Mouse (Mus musculus) splenic B cell, adult 2 months (primary cell): ENCODE data around the gene Rab6a.

Source experiments
- DNase-seq: peaks from one replicate; pipeline ENCODE4 v3.0.0-alpha.2; 2011; ENCODE audit warnings: low read depth, low spot score
- H3K27me3 ChIP-seq: 2 replicates; pipeline ENCODE4 v1.6.1; 2012; ENCODE audit warnings: mild to moderate bottlenecking, low read length, moderate library complexity, mixed read lengths; ENCODE audit not compliant: control insufficient read depth, poor library complexity, insufficient read depth, severe bottlenecking
- H3K36me3 ChIP-seq: 2 replicates; pipeline ENCODE4 v1.6.1; 2012; ENCODE audit warnings: mild to moderate bottlenecking, low read length, moderate library complexity, mixed read lengths; ENCODE audit not compliant: control insufficient read depth, poor library complexity, insufficient read depth, severe bottlenecking

Rab6a gene

DNA sequence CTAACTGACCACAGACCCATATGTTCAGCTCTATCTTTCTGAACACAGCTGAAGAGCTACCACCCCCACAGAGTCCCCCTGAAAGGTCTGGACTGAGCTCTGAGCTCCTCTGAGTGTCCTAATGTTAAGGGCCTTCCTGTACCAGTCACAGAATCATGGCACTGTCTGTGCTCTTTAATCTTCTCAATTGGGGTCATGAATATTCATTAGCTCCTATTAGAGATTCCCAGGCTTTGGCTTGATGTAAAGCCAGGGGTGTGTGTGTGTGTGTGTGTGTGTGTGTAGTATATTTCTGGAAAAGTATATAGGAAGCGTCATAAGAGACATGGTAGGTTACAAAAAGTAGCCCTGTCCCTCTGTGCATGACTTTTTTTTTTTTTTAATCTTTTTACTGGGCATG is 76.0 kb downstream of the Rab6a start:
- no peak for DNase-seq
- Histone ChIP-seq H3K36me3 (no peaks in the 10 kb centered on the region), H3K27me3 (no peaks in the 10 kb centered on the region)

DNA sequence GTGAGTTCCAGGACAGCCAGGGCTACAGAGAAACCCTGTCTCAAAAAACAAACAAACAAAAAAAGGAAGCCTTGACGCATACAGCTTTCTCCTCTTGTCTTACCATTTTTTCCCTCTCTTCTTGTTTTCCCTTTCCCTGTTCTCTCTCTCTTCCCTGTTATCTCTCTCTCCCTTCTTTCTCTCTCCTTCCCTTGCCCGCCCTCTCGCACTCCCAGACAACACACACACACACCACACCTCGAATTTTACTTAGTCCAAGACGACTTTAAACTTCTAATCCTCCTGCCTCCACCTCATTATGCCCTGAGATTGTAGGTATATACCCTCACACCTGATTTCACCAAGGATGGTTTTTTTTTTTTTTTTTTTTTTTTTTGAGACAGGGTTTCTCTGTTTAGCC is 76.9 kb downstream of the Rab6a start:
- Histone ChIP-seq H3K36me3 (no peaks in the 10 kb centered on the region), H3K27me3 (no peaks in the 10 kb centered on the region)
- DNase-seq = no peak

DNA sequence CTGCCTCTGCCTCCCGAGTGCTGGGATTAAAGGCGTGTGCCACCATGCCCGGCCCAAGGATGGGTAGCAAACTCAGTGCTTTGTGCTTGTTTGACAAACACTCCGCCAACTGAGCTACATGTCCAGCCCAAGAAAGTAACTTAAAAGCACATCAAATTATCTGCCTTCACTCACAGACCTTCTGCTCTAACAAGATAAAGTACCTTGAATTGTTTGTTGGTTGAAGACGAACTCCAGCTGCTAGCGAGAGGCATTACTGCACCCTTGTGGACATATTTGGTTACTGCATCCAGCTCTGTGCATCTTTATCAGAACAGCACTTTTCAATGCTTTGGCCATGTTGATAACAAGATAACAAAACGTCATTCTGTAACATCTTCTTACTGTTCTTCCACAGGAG is 77.3 kb downstream of the Rab6a start:
- Histone ChIP-seq H3K27me3 (no peaks in the 10 kb centered on the region), H3K36me3 (no peaks in the 10 kb centered on the region)
- peak; percentile 79 for DNase-seq

DNA sequence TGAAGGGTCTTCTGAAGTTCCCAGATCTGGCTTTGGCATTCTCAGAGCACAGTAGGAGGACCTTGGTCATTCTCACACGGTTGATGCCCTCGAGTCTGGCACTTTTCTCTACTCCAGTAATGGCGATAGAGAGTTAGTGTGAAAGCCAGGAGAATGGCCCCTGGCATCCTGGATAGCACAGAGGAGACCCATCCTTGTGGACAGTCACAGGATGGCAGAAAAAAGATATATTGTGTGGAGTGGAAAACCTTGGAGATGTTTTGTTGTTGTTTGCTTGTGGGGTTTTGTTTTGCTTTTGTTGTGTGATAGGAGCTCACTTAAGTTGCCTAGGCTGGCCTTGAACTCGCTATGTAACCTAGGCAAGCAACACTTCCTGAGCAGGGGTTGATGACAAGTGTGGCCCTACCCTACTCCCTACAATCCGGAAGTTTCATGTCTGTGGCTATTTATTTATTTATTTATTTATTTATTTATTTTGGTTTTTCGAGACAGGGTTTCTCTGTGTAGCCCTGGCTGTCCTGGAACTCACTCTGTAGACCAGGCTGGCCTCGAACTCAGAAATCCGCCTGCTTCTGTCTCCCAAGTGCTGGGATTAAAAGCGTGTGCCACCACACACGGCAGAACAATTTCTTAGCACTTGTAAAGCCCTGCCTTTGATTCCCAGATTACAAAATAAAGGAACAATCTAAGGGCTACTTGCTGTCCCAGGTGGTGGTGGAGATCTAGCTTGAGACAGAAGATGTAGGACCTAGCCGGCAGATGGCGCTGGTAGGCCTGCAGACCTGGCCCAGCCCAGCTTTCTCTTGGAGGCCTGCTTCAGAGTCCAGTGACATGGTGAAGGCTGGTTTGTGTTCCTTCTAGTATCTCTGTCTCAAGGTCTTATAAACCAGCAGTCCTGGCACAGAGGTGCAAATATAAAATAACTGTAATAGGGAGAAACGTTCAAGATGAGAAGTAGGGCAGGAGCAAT is 78.1 kb downstream of the Rab6a start:
- Histone ChIP-seq H3K36me3 (no peaks in the 10 kb centered on the region), H3K27me3 (no peaks in the 10 kb centered on the region)
- DNase-seq = peak; percentile 83

DNA sequence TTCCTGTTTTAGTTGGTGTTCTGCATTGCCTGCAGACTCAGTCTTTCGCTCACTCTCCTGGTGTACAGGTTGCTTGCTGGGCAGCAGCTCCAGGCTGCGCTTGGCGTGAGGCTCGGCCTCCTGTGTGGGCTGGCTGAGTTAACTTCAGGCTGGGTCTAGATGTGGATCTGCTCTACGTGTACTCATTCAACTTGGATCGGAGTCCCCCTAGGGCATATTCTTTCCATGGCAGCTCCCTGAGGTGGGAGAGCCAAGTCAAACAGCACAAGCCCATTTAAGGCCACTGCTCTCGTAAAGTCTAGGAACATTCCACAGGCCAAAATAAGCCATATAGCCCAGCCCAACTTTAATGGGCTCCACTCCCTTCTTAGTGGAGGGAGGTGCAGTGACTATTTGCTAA is 81.3 kb downstream of the Rab6a start:
- Histone ChIP-seq H3K27me3 (no peaks in the 10 kb centered on the region), H3K36me3 (no peaks in the 10 kb centered on the region)
- DNase-seq = no peak
